ENCODE assay signal across 29 mouse cellular contexts in the genomic region with DNA sequence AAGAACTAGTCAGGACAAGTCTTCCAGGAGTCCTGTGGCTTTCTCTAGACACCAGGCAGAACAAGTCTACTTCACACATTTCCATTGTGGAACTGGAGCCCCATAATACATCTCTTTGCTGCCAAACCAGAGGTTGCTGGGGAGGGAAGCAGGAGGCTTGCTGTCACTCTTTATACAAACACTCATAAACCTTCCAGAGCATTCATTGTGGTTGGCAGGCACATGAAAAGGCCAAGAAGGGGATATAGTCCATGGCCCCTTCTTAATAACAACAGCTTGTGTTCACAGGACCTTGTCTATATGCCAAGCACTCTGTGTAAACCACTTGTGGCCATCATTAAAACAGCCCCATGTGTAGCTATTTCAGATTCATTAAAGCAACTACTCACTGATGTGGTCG. TPM values are rescaled to one million over a fixed set of nuclear protein-coding genes. Genes with fewer than 3 reads are reported as not detected.
A peak's percentile ranks its signal among the peaks of the same experiment; 100 is the strongest.
DNase-seq lines count a peak whose midpoint lies in the region; ATAC-seq lines count a peak whose summit lies in the region.
"Had no signal": no experiment of that assay in that cellular context is flagged by ENCODE, and none has a peak within 500 bp of the region (broad histone marks: within the 10 kb centered on the region; RNA-seq: fewer than 3 reads in every experiment).

No protein-coding gene starts in this region.

- no peak overlapping the region for H3K4me3 ChIP-seq in limb, embryonic 11.5 days (ENCODE audit: low read depth, low read length)
- no peak overlapping the region for H3K4me3 ChIP-seq in limb, embryonic 10.5 days
- no peak overlapping the region for H3K4me3 ChIP-seq in limb, embryonic 15.5 days
- H3K4me3 ChIP-seq: embryonic facial prominence, embryonic 13.5 days; erythroblast, embryonic 14.5 days; forebrain, embryonic 13.5 days had no signal

- no peak overlapping the region for H3K27ac ChIP-seq in limb, embryonic 11.5 days (replicated peaks; ENCODE audit: low read depth, low read length)
- no peak overlapping the region for H3K27ac ChIP-seq in limb, embryonic 10.5 days
- H3K27ac ChIP-seq in limb, embryonic 15.5 days, result no peak overlapping the region
- H3K27ac ChIP-seq: embryonic facial prominence, embryonic 13.5 days; forebrain, embryonic 13.5 days; hindbrain, embryonic 14.5 days; liver, embryonic 14.5 days had no signal

- H3K4me2 ChIP-seq in limb, embryonic 11.5 days (ENCODE audit: low read depth, severe bottlenecking), result no peak overlapping the region
- H3K4me2 ChIP-seq in limb, embryonic 15.5 days, result no peak overlapping the region
- H3K4me2 ChIP-seq: embryonic facial prominence, embryonic 13.5 days; forebrain, embryonic 13.5 days; heart, embryonic 11.5 days; hindbrain, embryonic 14.5 days; midbrain, embryonic 11.5 days had no signal

- H3K36me3 ChIP-seq in limb, embryonic 11.5 days (ENCODE audit: control insufficient read depth, insufficient read depth, low read length), result no peaks in the 10 kb centered on the region
- H3K36me3 ChIP-seq in limb, embryonic 10.5 days, result no peaks in the 10 kb centered on the region
- H3K36me3 ChIP-seq in limb, embryonic 15.5 days, result no peaks in the 10 kb centered on the region
- H3K36me3 ChIP-seq: embryonic facial prominence, embryonic 13.5 days had no signal

- H3K9me3 ChIP-seq in limb, embryonic 11.5 days (ENCODE audit: control insufficient read depth, low read length), result no peaks in the 10 kb centered on the region
- H3K9me3 ChIP-seq in limb, embryonic 10.5 days (replicated peaks), result no peaks in the 10 kb centered on the region
- H3K9me3 ChIP-seq in limb, embryonic 15.5 days, result no peaks in the 10 kb centered on the region
- H3K9me3 ChIP-seq: embryonic facial prominence, embryonic 13.5 days; forebrain, embryonic 13.5 days had no signal

- no peak overlapping the region for H3K9ac ChIP-seq in limb, embryonic 11.5 days (ENCODE audit: low read length)
- no peak overlapping the region for H3K9ac ChIP-seq in limb, embryonic 15.5 days
- H3K9ac ChIP-seq: embryonic facial prominence, embryonic 13.5 days; forebrain, embryonic 13.5 days; hindbrain, embryonic 14.5 days; liver, embryonic 14.5 days had no signal

- WGBS in limb, embryonic 11.5 days, result 17% methylated on average over 1 of the region's 1 CpGs
- 68% methylated on average over 1 of the region's 1 CpGs for WGBS in limb, embryonic 10.5 days
- WGBS in limb, embryonic 15.5 days, result 12% methylated on average over 1 of the region's 1 CpGs

- DNase-seq in limb, embryonic 11.5 days (ENCODE audit: low spot score), result no peak
- DNase-seq in limb, embryonic 10.5 days (ENCODE audit: low spot score), result no peak
- DNase-seq in lung, postnatal 10 days, result peak; percentile 8
- no peak for DNase-seq in lung, adult 18-20 months
- peak; percentile 68 for DNase-seq in forelimb bud, embryonic 11.5 days (ENCODE audit: low read depth, low spot score)
- DNase-seq in right cerebral cortex, postnatal 14 days, result no peak
- DNase-seq in thymus, postnatal 14 days, result no peak
- DNase-seq: adrenal gland, postnatal 25 days; cerebellum, adult 11-12 months; cerebellum, adult 9-11 months; embryo, embryonic 11 days; gastrocnemius, postnatal 14 days; heart, adult 18-20 months; heart, postnatal 4 days; kidney, adult 11 months; kidney, postnatal 25 days; spleen, adult 18-20 months; thymus, postnatal 25 days had no signal

- H3K27me3 ChIP-seq in limb, embryonic 11.5 days (ENCODE audit: control insufficient read depth, insufficient read depth, low read length), result no peaks in the 10 kb centered on the region
- H3K27me3 ChIP-seq in limb, embryonic 10.5 days (ENCODE audit: low read depth, poor library complexity, severe bottlenecking), result no peaks in the 10 kb centered on the region
- no peaks in the 10 kb centered on the region for H3K27me3 ChIP-seq in limb, embryonic 15.5 days
- H3K27me3 ChIP-seq: embryonic facial prominence, embryonic 13.5 days; forebrain, embryonic 13.5 days had no signal

- peak; percentile 31; the same call in 1 of the 2 replicates for ATAC-seq in limb, embryonic 11.5 days (ENCODE audit: insufficient number of reproducible peaks, low FRiP score, low TSS enrichment, low read depth)
- peak; percentile 56; the same call in 1 of the 2 replicates for ATAC-seq in limb, embryonic 15.5 days (ENCODE audit: insufficient number of reproducible peaks, low FRiP score, low TSS enrichment, low read depth)
- ATAC-seq: forebrain, embryonic 13.5 days; inflammation-experienced regulatory T-cells, adult 6 months; lung, postnatal 0 days; midbrain, embryonic 16.5 days had no signal

- H3K4me1 ChIP-seq in limb, embryonic 11.5 days (ENCODE audit: control insufficient read depth, insufficient read depth, low read length), result no peaks in the 10 kb centered on the region
- H3K4me1 ChIP-seq in limb, embryonic 10.5 days, result peaks cover 9% of the 10 kb centered on the region; the same call in 1 of the 2 replicates
- H3K4me1 ChIP-seq in limb, embryonic 15.5 days, result peaks cover 20% of the 10 kb centered on the region; the same call in 1 of the 2 replicates
- H3K4me1 ChIP-seq: embryonic facial prominence, embryonic 13.5 days; forebrain, embryonic 13.5 days had no signal

RNA-seq across cellular contexts. Expression of gene Lancl1, which starts 6.4 kb away (rescaled TPM):
- polyA plus RNA-seq in limb, embryonic 11.5 days (2014; fragmentation: Nextera tagmentation; extraction: Ambion mirVana), result 92.4 and 97.0 TPM in 2 replicates
- 73.6 and 84.3 TPM in 2 replicates for polyA plus RNA-seq in limb, embryonic 10.5 days (2016; fragmentation: Nextera tagmentation; extraction: Ambion mirVana)
- polyA plus RNA-seq in limb, embryonic 15.5 days (2015; fragmentation: Nextera tagmentation; extraction: Ambion mirVana), result 130 and 137 TPM in 2 replicates

Comparison
In these comparisons a context has a peak if more than half of its experiments do, and no peak if none do; other contexts are left out.
1. DNase-seq: peak in lung, postnatal 10 days (single experiment) and forelimb bud, embryonic 11.5 days (single experiment); none in limb, embryonic 11.5 days (single experiment), limb, embryonic 10.5 days (single experiment), lung, adult 18-20 months (0 of 2), right cerebral cortex, postnatal 14 days (single experiment) and thymus, postnatal 14 days (single experiment).